Mouse (Mus musculus) CH12.LX (cell line): ENCODE measurements around the gene Gm17334.

Experiments
- CHD2 ChIP-seq: IDR thresholded peaks from 2 replicates; pipeline ENCODE4 v1.6.1; 2011; ENCODE audit warnings: low read length, improper control_type of control experiment
- CTCF ChIP-seq, 2 experiments: IDR thresholded peaks in 1 of 2; conservative IDR thresholded peaks in 1 of 2; 2 replicates each; pipeline ENCODE4 v1.5.1; 2011 to 2012; ENCODE audit warnings: low read depth in 2 of 2, low read length in 2 of 2, improper control_type of control experiment in 1 of 2, inconsistent platforms in 1 of 2, mild to moderate bottlenecking in 1 of 2, moderate library complexity in 1 of 2
- EP300 ChIP-seq: IDR thresholded peaks from 2 replicates; pipeline ENCODE4 v1.6.1; 2011; ENCODE audit warnings: low read length, improper control_type of control experiment
- MAFK ChIP-seq: IDR thresholded peaks from 2 replicates; pipeline ENCODE4 v1.6.1; 2011; ENCODE audit warnings: low read length, improper control_type of control experiment; ENCODE audit not compliant: insufficient replicate concordance
- POLR2A ChIP-seq: IDR thresholded peaks from 2 replicates; pipeline ENCODE4 v1.6.1; 2011; ENCODE audit warnings: low read depth, mild to moderate bottlenecking, improper control_type of control experiment, low read length
- TCF12 ChIP-seq: IDR thresholded peaks from 2 replicates; pipeline ENCODE4 v1.6.1; 2014; ENCODE audit warnings: low read depth, mild to moderate bottlenecking, inconsistent platforms, low read length, improper control_type of control experiment

- TF ChIP-seq CTCF (conservative IDR thresholded peaks at IDR 0.05 in 1 of 2, IDR thresholded peaks at IDR 0.05 in 1 of 2; ENCODE audit: low read depth in 2 of 2, low read length in 2 of 2) (no peak), CHD2 (peak; percentile 8; the same call in 1 of the 2 replicates), POLR2A (no peak), TCF12 (no peak), MAFK (no peak), EP300 (no peak)
Measured at GRCm38 (mm10) chr11:53795813-53796212, 22.8 kb upstream of the Gm17334 start.
